Mouse (Mus musculus) small intestine, adult 2 months (tissue): Measurements from ENCODE around the gene Cept1. TPM values are rescaled to one million over a fixed set of nuclear protein-coding genes. Genes with fewer than 3 reads are reported as not detected.

Source experiments
- H3K27ac ChIP-seq: fragments of 200-500 bp; 2 replicates; pipeline ENCODE4 v1.5.1; 2012; ENCODE audit warnings: low read depth, low read length, control low read depth, inconsistent platforms; ENCODE audit not compliant: insufficient read depth
- H3K27me3 ChIP-seq: fragments of 200-500 bp; 2 replicates; pipeline ENCODE4 v1.6.1; 2012; ENCODE audit warnings: mild to moderate bottlenecking, moderate library complexity, low read length, inconsistent platforms; ENCODE audit not compliant: control insufficient read depth, insufficient read depth
- H3K36me3 ChIP-seq: fragments of 200-500 bp; 2 replicates; pipeline ENCODE4 v1.6.1; 2012; ENCODE audit warnings: mild to moderate bottlenecking, low read length, control low read depth, inconsistent platforms; ENCODE audit not compliant: control insufficient read depth, insufficient read depth
- H3K4me1 ChIP-seq: fragments of 200-500 bp; 2 replicates; pipeline ENCODE4 v1.6.1; 2012; ENCODE audit warnings: low read length, inconsistent platforms, mixed read lengths; ENCODE audit not compliant: control insufficient read depth, insufficient read depth, insufficient read length
- H3K4me3 ChIP-seq: fragments of 200-500 bp; 2 replicates; pipeline ENCODE4 v1.5.1; 2012; ENCODE audit warnings: low read depth, mild to moderate bottlenecking, control low read depth, inconsistent platforms, low read length, moderate library complexity
- CTCF ChIP-seq: fragments of 200-500 bp; IDR thresholded peaks from 2 replicates; pipeline ENCODE4 v1.5.1; 2012; ENCODE audit warnings: low read depth, mild to moderate bottlenecking, control low read depth, inconsistent platforms, low read length, moderate library complexity, mixed read lengths; ENCODE audit not compliant: insufficient replicate concordance, insufficient read length; ENCODE audit errors: extremely low read depth
- POLR2A ChIP-seq: fragments of 200-500 bp; IDR thresholded peaks from 2 replicates; pipeline ENCODE4 v1.6.1; 2012; ENCODE audit warnings: low read depth, mild to moderate bottlenecking, control low read depth, inconsistent platforms, low read length, moderate library complexity
- WGBS: fragments of 180-500 bp; shearing (Covaris S2); methylation state at CpG from one replicate; pipeline ENCODE4 v1.1.7; 2018; 5-methylcytosine and 5-hydroxymethylcytosine counted together
- polyA plus RNA-seq: library from polyadenylated mRNA; depleted of rRNA; stranded (reverse); fragments of >200 nt; gene quantifications from 2 replicates; pipeline ENCODE4 v1.2.3, GENCODE M21; 2012

The Cept1 gene
- polyA plus RNA-seq, 1 experiment: 13.2 TPM

GRCm38 (mm10) chr3:106494417-106494950 is 53.1 kb downstream of the Cept1 start:
- TF ChIP-seq CTCF (no peak), POLR2A (no peak)
- no peaks in the 10 kb centered on the region for H3K27me3 ChIP-seq
- H3K4me1 ChIP-seq: peaks cover 30% of the 10 kb centered on the region
- peaks cover 41% of the 10 kb centered on the region for H3K36me3 ChIP-seq
- WGBS: 28% methylated on average over 1 of the region's 1 CpGs
- peak overlapping the region; percentile 41; the same call in 1 of the 2 replicates for H3K27ac ChIP-seq
- no peak overlapping the region for H3K4me3 ChIP-seq

- WGBS: 30% methylated on average over 3 of the region's 3 CpGs
- peaks cover 37% of the 10 kb centered on the region for H3K36me3 ChIP-seq
- no peak for TF ChIP-seq CTCF
- no peak for TF ChIP-seq POLR2A
- peaks cover 31% of the 10 kb centered on the region for H3K4me1 ChIP-seq
- H3K27me3 ChIP-seq: no peaks in the 10 kb centered on the region
- no peak overlapping the region for H3K4me3 ChIP-seq
- peak overlapping the region; percentile 41; the same call in 1 of the 2 replicates for H3K27ac ChIP-seq
Observed at GRCm38 (mm10) chr3:106493882-106494281, 53.7 kb downstream of the Cept1 start.

- no peak overlapping the region for H3K4me3 ChIP-seq
- peaks cover 37% of the 10 kb centered on the region for H3K4me1 ChIP-seq
- 77% methylated on average over 8 of the region's 8 CpGs for WGBS
- peak overlapping the region; percentile 41; the same call in 1 of the 2 replicates for H3K27ac ChIP-seq
- no peaks in the 10 kb centered on the region for H3K27me3 ChIP-seq
- peaks cover 37% of the 10 kb centered on the region for H3K36me3 ChIP-seq
- no peak for TF ChIP-seq POLR2A
- TF ChIP-seq CTCF: no peak
Observed at GRCm38 (mm10) chr3:106493202-106493601, 54.4 kb downstream of the Cept1 start.

- TF ChIP-seq POLR2A (no peak), CTCF (no peak)
- peak overlapping the region; percentile 79 for H3K27ac ChIP-seq
- 55% methylated on average over 1 of the region's 1 CpGs for WGBS
- peaks cover 39% of the 10 kb centered on the region for H3K4me1 ChIP-seq
- H3K27me3 ChIP-seq: no peaks in the 10 kb centered on the region
- no peak overlapping the region for H3K4me3 ChIP-seq
- H3K36me3 ChIP-seq: peaks cover 36% of the 10 kb centered on the region
Observed at GRCm38 (mm10) chr3:106492723-106493122, 54.9 kb downstream of the Cept1 start.

GRCm38 (mm10) chr3:106490239-106490638 is 57.4 kb downstream of the Cept1 start:
- WGBS: 85% methylated on average over 4 of the region's 4 CpGs
- H3K36me3 ChIP-seq: peaks cover 28% of the 10 kb centered on the region
- no peaks in the 10 kb centered on the region for H3K27me3 ChIP-seq
- H3K4me3 ChIP-seq: no peak overlapping the region
- TF ChIP-seq CTCF (no peak), POLR2A (no peak)
- no peak overlapping the region for H3K27ac ChIP-seq
- H3K4me1 ChIP-seq: peaks cover 52% of the 10 kb centered on the region

GRCm38 (mm10) chr3:106487551-106487950 is 60.1 kb downstream of the Cept1 start:
- Histone ChIP-seq H3K36me3 (peaks cover 18% of the 10 kb centered on the region), H3K4me1 (peaks cover 47% of the 10 kb centered on the region), H3K4me3 (0 out of 2 replicates have a peak overlapping the region, but pooled peaks have one; percentile 4), H3K27me3 (no peaks in the 10 kb centered on the region), H3K27ac (peak overlapping the region; percentile 94)
- 59% methylated on average over 2 of the region's 2 CpGs for WGBS
- TF ChIP-seq POLR2A: no peak
- TF ChIP-seq CTCF: no peak

GRCm38 (mm10) chr3:106485810-106486209 is 61.8 kb downstream of the Cept1 start:
- 25% methylated on average over 5 of the region's 5 CpGs for WGBS
- H3K36me3 ChIP-seq: peaks cover 9% of the 10 kb centered on the region
- H3K27ac ChIP-seq: peak overlapping the region; percentile 97
- H3K4me1 ChIP-seq: peaks cover 34% of the 10 kb centered on the region
- H3K4me3 ChIP-seq: peak overlapping the region; percentile 51
- H3K27me3 ChIP-seq: no peaks in the 10 kb centered on the region
- no peak for TF ChIP-seq CTCF
- TF ChIP-seq POLR2A: no peak

- Histone ChIP-seq H3K27ac (peak overlapping the region; percentile 97), H3K4me1 (peaks cover 31% of the 10 kb centered on the region), H3K27me3 (no peaks in the 10 kb centered on the region), H3K4me3 (peak overlapping the region; percentile 53), H3K36me3 (peaks cover 4% of the 10 kb centered on the region)
- 33% methylated on average over 3 of the region's 3 CpGs for WGBS
- TF ChIP-seq POLR2A (no peak), CTCF (no peak)
Observed at GRCm38 (mm10) chr3:106484861-106485260, 62.7 kb downstream of the Cept1 start.
